Comparison of ENCODE assay signal across 8 mouse cellular contexts in genomic region chr11:96784847-96785246, GRCm38 (mm10). TPM values are rescaled to one million over a fixed set of nuclear protein-coding genes. Genes with fewer than 3 reads are reported as not detected.
DNase-seq lines count a peak whose midpoint lies in the region; ATAC-seq and TF ChIP-seq lines count a peak whose summit lies in the region.
"Not testable (repeated sequence)": the region's sequence is repeated elsewhere in the genome, so short reads cannot be mapped to it uniquely, and the experiment has no call there.

No protein-coding gene starts in this region.

- H3K36me3 ChIP-seq in ES-Bruce4 (ENCODE audit: control insufficient read depth, insufficient read depth, low read length, poor library complexity, severe bottlenecking); heart, postnatal 0 days (replicated peaks; ENCODE audit: control insufficient read depth, insufficient read depth, low read length): not testable (repeated sequence)

- H3K4me1 ChIP-seq in ES-Bruce4 (ENCODE audit: control insufficient read depth, insufficient read depth, low read length); bone marrow, adult 2 months (ENCODE audit: control insufficient read depth, insufficient read depth, low read length); heart, postnatal 0 days (ENCODE audit: control insufficient read depth, insufficient read depth): not testable (repeated sequence)

- H3K4me2 ChIP-seq in heart, postnatal 0 days (ENCODE audit: low read depth, low read length) = not testable (repeated sequence)

- 16% methylated on average over 7 of the region's 7 CpGs for WGBS in bone marrow, adult 2 months
- WGBS in heart, postnatal 0 days = 16% methylated on average over 7 of the region's 7 CpGs

- not testable (repeated sequence) for H3K9me3 ChIP-seq in ES-Bruce4 (replicated peaks; ENCODE audit: control insufficient read depth, insufficient read depth, low read length, poor library complexity, severe bottlenecking); heart, postnatal 0 days (replicated peaks; ENCODE audit: control insufficient read depth, low read length)

- not testable (repeated sequence) for TF ChIP-seq POLR2A in ES-Bruce4 (IDR thresholded peaks at IDR 0.05; ENCODE audit: insufficient read depth, low read length); bone marrow, adult 2 months (IDR thresholded peaks at IDR 0.05; ENCODE audit: borderline replicate concordance, control insufficient read depth, low read depth, low read length)

- H3K27me3 ChIP-seq in ES-Bruce4 (ENCODE audit: control insufficient read depth, insufficient read depth, low read length, poor library complexity, severe bottlenecking); heart, postnatal 0 days (ENCODE audit: control insufficient read depth, insufficient read depth, low read length): not testable (repeated sequence)

- not testable (repeated sequence) for TF ChIP-seq EP300 in ES-Bruce4 (IDR thresholded peaks at IDR 0.05; ENCODE audit: insufficient read depth, low read depth, low read length); heart, postnatal 0 days (IDR thresholded peaks at IDR 0.05; ENCODE audit: low read depth)

- peak; percentile 54 for DNase-seq in embryo, embryonic 11.5 days (ENCODE audit: low read depth, low spot score)
- not testable (repeated sequence) for DNase-seq in heart, postnatal 0 days (ENCODE audit: low spot score)
- DNase-seq in kidney, postnatal 4 days = peak; percentile 92
- DNase-seq in lung, postnatal 36 days = peak; percentile 88
- peak; percentile 59 for DNase-seq in retina, postnatal 7 days (ENCODE audit: low read depth, low spot score)
- DNase-seq in thymus, postnatal 25 days = peak; percentile 79

- TF ChIP-seq CTCF in ES-Bruce4 (IDR thresholded peaks at IDR 0.05; ENCODE audit: low read depth, low read length) = peak; percentile 71
- TF ChIP-seq CTCF in bone marrow, adult 2 months (IDR thresholded peaks at IDR 0.05; ENCODE audit: control insufficient read depth, insufficient read depth, low read length) = peak; percentile 71
- TF ChIP-seq CTCF in heart, postnatal 0 days (IDR thresholded peaks at IDR 0.05; ENCODE audit: low read depth) = peak; percentile 58

- not testable (repeated sequence) for H3K4me3 ChIP-seq in ES-Bruce4 (ENCODE audit: low read depth, low read length); bone marrow, adult 2 months (replicated peaks; ENCODE audit: control insufficient read depth, low read depth, low read length); heart, postnatal 0 days (ENCODE audit: low read depth, low read length)

- H3K27ac ChIP-seq in ES-Bruce4 (ENCODE audit: insufficient read depth, low read length); bone marrow, adult 2 months (ENCODE audit: control insufficient read depth, insufficient read depth, low read depth, low read length, poor library complexity); heart, postnatal 0 days (ENCODE audit: low read depth): not testable (repeated sequence)

- ATAC-seq in heart, postnatal 0 days (ENCODE audit: insufficient read depth, low read depth) = not testable (repeated sequence)

- not testable (repeated sequence) for H3K9ac ChIP-seq in ES-Bruce4 (ENCODE audit: low read depth, poor library complexity, severe bottlenecking); heart, postnatal 0 days (replicated peaks; ENCODE audit: low read depth, low read length)

RNA-seq across cellular contexts. Expression of gene Cbx1, which starts 4.1 kb away (rescaled TPM):
- polyA plus RNA-seq in ES-Bruce4 (2011; ENCODE audit: insufficient read depth, insufficient read length, low read depth, missing spikeins) = 201 and 202 TPM in 2 replicates
- polyA plus RNA-seq in bone marrow, adult 2 months (2011; ENCODE audit: insufficient read depth, insufficient read length, low replicate concordance, missing spikeins) = 43.1 and 60.2 TPM in 2 replicates
- 9.9 and 24.9 TPM in 2 replicates for total RNA-seq in heart, postnatal 0 days (2014; rRNA removed; ENCODE audit: low replicate concordance)
- 35.6 and 42.0 TPM in 2 replicates for polyA plus RNA-seq in heart, postnatal 0 days (2015; fragmentation: Nextera tagmentation; extraction: Ambion mirVana)

RNA-seq across cellular contexts. Expression of gene Snx11, which starts 7.5 kb away (rescaled TPM):
- 27.3 and 31.1 TPM in 2 replicates for polyA plus RNA-seq in ES-Bruce4 (2011; ENCODE audit: insufficient read depth, insufficient read length, low read depth, missing spikeins)
- polyA plus RNA-seq in bone marrow, adult 2 months (2011; ENCODE audit: insufficient read depth, insufficient read length, low replicate concordance, missing spikeins) = 27.5 and 37.0 TPM in 2 replicates
- total RNA-seq in heart, postnatal 0 days (2014; rRNA removed; ENCODE audit: low replicate concordance) = 14.4 and 14.8 TPM in 2 replicates
- polyA plus RNA-seq in heart, postnatal 0 days (2015; fragmentation: Nextera tagmentation; extraction: Ambion mirVana) = 9.0 and 10.2 TPM in 2 replicates

RNA-seq across cellular contexts. Expression of gene Nfe2l1, which starts 44.9 kb away (rescaled TPM):
- polyA plus RNA-seq in ES-Bruce4 (2011; ENCODE audit: insufficient read depth, insufficient read length, low read depth, missing spikeins) = 181 and 194 TPM in 2 replicates
- polyA plus RNA-seq in bone marrow, adult 2 months (2011; ENCODE audit: insufficient read depth, insufficient read length, low replicate concordance, missing spikeins) = 36.7 and 54.1 TPM in 2 replicates
- total RNA-seq in heart, postnatal 0 days (2014; rRNA removed; ENCODE audit: low replicate concordance) = 98.8 and 99.1 TPM in 2 replicates
- 81.2 and 83.5 TPM in 2 replicates for polyA plus RNA-seq in heart, postnatal 0 days (2015; fragmentation: Nextera tagmentation; extraction: Ambion mirVana)
